Mouse (Mus musculus): Measurements from ENCODE around the gene Maml1. TPM values are rescaled to one million over a fixed set of nuclear protein-coding genes. Genes with fewer than 3 reads are reported as not detected.

Maml1 gene
- total RNA-seq, 2 experiments from 2014 or later, result 8.8 to 10.5 TPM

DNA sequence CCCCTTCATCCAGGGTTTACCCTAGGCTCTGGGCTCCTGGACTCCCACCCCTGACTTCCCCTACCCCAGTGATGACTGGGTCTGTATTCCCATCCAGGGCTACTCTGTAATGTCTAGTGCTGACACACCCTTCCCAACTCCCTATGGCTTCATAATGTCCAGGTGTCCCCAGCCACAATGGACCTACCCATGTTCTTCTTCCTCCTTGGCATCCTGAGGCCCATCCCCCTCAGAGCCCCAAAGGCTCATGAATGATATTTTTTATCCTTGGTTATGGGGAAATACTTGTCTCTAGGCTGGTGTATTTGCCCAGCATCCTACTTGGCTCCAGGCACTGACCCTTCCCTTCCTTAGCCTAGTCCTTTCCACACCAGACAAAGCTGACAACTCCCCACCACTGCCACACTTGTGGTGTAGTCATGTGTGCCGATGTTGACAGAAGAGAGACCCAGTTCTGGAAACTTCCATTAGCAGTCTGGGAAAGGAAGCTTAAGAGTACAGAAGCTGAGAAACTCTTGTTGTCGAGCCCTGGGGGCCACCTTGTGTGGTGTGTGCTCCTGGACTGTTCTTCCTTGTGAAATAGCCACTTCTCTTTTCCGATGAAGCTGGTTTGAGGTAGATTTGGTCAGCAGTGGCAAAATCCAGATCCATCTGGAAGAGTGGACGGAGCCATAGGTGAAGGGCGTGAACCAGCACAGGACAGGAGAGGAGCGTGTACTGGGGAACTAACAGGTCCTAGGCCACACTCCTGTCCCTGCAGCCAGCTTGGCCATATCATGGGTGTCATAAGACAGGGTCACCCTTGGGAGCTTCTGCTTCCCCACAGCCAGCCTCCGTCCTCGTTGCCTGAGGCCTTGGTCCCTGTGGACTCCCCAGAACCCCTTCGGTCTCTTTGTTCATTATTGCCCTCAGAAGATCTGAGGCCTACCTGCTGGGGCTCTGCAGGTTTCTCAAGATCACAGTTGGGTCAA, 53.0 kb downstream of the Maml1 start:
- DNase-seq, result no peak

DNA sequence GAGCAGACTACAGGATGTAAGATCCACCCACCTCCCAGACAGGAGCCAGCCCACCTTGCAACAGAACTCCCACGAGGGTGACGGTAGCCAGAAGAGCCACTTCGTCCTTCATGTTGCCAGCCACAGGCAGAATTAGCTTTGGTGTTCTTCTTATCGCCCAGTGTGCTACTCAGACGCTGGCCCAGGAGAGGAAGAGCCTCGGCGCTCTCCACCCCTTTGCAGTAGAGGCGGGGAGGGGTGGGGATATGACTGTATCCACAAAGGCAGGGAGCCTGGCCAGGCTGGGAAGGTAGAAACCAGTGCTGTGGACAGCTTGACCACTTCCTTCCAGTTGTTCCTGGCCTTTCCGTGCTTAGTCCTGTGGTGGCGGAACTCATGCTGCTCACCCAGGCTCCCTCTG, 53.8 kb downstream of the Maml1 start, which contains the start of gene Ltc4s:
Ltc4s (minus strand) TSS at position 293 of the 400 bp plus-strand sequence.
- DNase-seq, result no peak

DNA sequence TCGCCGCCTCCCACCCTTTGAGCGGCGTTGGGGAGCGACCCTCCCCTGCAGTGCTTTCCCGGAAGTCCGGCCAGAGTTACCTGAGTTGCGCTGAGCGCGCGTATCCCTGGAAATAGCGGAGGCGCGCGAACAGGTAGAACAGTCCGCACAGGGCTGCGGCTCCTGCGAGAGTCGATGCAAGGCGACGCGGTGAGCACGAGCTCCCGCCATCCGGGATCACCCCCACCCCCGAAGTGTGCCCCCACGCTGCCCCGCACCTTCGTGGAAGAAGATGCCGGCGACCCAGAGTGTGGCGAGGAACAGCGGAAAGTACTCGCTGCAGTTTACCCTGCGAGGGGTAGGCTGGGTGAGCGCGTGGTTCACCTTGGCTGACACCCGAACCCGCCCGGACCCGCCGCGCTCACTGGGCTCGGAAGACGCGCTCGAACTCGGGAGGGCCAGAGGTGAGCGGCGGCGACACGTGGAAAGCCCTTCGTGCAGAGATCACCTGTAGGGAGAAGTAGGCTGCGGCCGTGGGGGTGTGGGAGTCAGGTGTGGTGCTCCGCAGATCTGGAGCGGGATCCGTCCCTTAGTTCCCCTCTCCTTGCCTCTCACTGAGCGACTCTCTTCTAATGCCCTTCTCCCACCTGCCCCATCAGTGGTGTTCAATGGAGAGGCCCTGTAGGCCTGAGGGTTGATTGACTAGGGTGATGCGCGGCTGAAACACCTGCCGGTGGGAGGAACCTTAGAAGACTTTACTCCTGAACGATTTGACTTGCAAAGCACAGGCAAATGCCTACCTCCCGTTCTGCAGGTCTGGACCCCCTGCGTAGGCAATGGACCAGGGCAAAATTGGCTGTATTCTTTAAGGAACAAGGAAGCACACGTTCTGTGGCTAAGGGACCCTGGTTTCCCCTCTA, 54.9 kb downstream of the Maml1 start:
- DNase-seq, result no peak

DNA sequence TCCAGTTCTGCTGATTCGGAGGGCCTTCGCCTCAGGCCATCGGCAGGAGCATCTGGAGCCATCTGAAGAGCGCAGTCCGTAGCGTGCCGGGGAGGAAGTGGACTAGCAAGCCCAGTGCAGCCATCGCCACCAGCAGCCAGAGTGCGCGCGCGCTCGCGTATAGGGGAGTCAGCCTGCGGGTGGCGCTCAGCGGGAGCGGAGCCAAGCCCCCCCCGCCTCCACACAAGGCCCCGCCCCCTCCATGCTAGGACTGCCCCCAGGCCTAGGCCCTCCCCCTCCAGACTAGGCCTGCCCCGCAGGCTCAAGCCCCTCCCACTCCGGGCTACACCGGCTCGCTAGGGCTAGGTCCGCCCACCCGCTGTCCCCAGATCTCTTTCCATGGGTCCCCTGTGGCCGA, 55.6 kb downstream of the Maml1 start:
- DNase-seq, result peak; percentile 76 to 78

DNA sequence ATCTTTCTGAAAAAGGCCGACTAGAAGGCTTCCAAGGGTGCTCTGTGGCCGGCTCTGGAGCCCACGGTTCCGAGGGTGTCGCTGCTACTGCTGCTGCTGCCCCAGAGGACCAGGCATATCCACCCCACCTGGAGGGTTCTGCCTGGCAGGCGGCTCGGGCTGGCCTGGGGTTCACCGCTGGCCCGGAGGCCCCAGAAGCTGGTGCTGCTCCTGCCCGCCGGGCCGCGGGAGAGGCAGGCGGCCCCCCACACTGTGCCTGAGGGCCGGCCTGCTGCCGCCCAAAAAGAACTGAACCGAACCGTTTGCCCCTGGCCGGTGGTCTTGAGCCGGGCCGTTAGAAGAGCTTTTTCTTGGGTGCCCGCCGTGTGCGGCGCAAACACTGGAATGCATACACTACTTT, 57.5 kb downstream of the Maml1 start:
- DNase-seq, result no peak

DNA sequence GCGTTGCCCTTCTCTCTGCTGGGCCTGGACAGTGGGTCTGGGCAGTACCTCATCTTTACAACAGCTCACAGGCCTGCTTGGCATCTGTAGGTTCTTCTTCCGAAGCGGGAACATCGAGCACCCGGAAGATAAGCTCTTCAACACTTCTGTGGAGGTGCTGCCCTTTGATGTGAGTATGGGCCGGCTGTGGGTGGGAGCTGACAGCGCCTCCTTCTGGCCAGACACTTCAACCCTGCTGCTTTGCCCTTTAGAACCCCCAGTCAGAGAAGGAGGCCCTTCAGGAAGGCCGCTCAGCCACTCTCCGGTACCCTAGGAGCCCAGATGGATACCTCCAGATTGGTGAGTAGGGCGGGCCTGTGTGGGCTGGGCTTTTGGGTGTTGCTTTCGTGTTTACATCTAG, 58.1 kb downstream of the Maml1 start:
- no peak for DNase-seq

DNA sequence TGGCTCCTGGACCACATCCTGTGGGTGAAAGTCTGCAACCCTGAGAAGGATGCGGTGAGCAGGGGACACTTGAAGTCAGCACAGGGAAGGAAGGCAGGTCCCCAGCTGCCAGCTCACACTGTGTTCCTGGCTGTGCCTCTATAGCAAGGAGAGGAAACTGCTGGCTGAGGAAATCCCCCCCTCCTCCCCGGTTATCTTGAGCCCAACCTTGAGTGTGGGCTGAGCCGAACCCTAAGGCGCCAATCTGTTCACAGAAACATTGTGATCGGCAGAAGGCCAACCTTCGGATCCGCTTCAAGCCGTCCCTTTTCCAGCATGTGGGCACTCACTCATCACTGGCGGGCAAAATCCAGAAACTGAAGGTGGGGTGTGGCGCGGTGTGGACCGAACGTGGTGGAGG, 59.1 kb downstream of the Maml1 start:
- no peak for DNase-seq

DNA sequence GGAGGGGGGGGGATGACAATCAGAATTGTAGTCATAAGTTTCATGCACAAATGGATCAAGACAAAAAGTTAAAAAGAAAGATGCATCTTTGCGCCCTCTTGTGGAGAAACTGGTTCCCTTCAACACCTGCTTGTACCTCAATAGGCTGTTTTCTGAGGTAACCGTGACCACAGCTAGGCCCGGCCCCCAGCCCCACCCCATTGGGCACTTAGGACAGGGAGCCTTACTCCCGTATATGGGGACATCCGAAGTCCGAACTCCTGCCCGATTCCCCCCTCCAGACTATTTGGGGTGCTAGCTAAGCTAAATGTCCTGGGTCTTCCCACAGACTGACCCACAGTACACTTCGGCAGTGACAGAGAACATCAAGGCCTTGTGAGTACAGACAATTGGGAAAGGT, 60.7 kb downstream of the Maml1 start:
- DNase-seq, result no peak

DNA sequence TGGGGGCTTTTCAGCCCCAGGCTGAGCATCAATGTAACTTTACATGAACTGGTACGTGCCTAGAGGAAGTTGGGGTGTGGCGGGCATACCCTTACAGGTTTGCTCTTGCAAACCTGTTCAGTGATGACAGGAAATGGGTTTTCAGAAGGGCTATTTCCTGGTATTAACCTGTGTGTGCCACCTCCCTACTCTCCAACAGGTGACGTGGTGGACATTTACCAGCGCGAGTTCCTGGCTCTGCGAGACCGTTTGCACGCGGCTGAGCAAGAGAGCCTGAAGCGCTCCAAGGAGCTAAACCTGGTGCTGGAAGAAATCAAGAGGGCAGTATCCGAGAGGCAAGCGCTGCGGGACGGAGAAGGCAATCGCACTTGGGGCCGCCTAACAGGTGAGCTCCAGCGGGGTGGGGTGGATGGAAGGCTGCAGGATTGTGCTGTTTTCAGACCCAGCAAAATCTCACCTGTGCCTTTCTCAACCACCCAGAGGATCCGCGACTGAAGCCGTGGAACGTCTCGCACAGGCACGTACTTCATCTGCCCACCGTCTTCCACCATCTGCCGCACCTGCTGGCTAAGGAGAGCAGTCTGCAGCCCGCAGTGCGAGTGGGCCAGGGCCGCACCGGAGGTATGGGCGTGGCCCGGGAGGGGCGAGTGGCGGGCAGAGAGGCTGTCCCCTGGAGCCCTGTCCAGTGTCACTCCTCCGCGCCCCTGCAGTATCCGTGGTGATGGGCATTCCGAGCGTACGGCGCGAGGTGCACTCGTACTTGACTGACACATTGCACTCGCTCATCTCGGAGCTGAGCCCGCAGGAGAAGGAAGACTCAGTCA, 61.4 kb downstream of the Maml1 start:
- DNase-seq, result no peak

GRCm38 (mm10) chr11:50229252-50229910, 62.7 kb downstream of the Maml1 start:
- no peak for DNase-seq

GRCm38 (mm10) chr11:50228772-50229171, 63.3 kb downstream of the Maml1 start:
- DNase-seq, result no peak

- DNase-seq, result no peak
These were observed 64.4 kb downstream of the Maml1 start for GRCm38 (mm10) chr11:50227736-50228135.

DNA sequence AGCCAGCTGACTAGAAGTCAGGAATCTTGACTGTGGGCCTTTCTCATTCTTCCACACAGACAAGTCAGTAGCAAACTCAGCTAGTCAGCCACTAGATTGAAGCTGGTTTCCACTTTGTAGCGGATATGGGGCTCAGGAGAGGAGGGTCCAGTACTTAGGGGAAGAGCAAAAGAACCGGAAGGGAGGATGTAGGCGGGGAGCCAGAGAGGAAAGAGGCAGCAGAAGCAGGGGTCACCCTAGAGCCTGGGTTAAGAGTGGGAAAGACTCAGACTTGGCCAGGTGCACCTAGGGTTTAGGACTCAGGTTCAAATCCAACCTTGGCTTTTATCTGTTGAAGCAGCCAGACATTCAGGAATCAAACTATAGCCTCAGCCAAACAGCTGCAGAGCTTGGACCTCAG, 64.9 kb downstream of the Maml1 start:
- DNase-seq, result no peak

- no peak for DNase-seq
These were observed 65.7 kb downstream of the Maml1 start for GRCm38 (mm10) chr11:50226406-50226805.

- DNase-seq, result no peak
These were observed 66.3 kb downstream of the Maml1 start for GRCm38 (mm10) chr11:50225611-50226378.

GRCm38 (mm10) chr11:50224671-50225530, 67.2 kb downstream of the Maml1 start:
- DNase-seq, result peak; percentile 87 to 89

DNA sequence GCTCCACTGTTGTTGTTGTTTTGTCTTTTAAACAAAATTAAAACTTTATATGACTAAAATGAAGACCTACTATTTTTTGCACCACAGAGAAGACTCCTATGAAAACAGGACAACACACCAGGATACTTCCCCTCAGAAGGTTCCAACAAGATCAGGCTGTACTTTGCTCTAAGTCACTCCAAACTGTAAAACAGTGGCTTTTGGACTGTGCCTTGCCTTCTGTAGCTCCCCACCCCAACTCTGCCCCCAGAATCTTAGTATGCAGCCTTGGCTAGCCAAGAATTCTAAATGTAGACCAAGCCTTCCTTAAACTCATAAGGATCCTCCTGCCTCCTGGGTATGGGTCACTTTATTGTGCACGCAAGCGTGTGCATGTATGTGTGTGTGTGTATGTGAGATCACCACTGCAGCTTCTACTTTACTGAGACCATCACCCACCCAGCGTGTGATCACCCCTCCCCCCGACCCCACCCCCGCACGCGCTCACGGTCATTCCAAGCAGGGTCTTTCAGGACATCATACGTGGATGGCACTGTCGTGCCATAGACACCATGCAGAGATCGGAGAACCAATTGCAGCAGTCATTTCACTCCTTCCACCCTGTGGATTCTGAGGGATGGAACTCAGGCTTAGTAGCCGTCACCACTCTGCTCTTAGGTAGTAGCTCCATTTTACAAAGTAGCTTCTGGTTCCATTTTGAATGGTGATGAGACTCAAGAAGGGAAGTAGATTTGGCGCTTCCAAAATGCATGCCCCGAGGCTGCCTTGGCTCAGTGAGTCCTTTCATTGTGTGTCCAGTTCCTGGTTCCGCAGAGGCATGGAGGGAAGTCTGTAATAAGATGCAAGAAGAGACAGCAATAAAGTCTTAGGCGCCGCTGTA, 68.1 kb downstream of the Maml1 start:
- no peak for DNase-seq

DNA sequence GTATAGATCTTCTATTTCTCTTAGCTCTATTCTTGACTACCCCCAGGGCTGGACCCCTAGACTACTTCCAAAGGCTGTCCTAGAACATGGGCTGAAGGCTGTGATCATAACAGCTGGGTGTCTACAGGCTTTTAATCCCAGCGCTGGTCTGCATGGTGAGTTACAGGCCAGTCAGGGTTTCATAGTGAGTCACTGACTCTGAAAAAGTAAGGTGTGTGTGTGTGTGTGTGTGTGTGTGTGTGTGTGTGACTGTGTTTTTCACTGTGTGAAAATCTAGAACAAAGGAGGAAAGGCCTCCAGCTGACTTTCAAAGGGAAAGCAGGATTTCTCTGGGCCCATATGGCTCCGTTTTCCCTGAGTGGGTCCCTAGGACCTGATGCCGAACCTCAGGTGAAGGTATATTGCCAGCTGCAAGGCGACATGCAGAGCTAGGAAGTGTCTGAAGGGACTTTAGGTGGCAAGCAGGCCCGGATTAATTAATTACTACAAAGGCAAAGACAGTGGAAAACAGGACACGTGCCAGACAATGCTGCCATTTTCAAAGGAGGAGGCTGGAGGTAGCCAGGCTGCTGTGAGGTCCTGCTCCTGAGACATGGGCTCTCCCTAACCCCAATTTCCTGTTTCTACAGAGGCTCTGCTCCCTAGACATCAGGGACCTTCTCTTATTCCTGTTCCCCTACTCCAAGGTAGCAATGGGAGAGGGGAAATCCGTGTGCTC, 69.4 kb downstream of the Maml1 start:
- DNase-seq, result no peak

All from layer of hippocampus, postnatal 36 days (tissue).